Mouse (Mus musculus) thymus, adult 2 months (tissue): ENCODE measurements around the gene Igdcc3. TPM values are rescaled to one million over a fixed set of nuclear protein-coding genes. Genes with fewer than 3 reads are reported as not detected.

Experiments
- DNase-seq: peaks from one replicate; pipeline ENCODE4 v3.0.0; 2021
- H3K27ac ChIP-seq: fragments of 200-500 bp; 2 replicates; pipeline ENCODE4 v1.5.1; 2012; ENCODE audit warnings: low read length, control low read depth; ENCODE audit not compliant: control insufficient read depth, insufficient read depth
- H3K27me3 ChIP-seq: fragments of 200-500 bp; 2 replicates; pipeline ENCODE4 v1.6.1; 2012; ENCODE audit warnings: mild to moderate bottlenecking, low read length, moderate library complexity, mixed read lengths; ENCODE audit not compliant: control insufficient read depth, insufficient read depth
- H3K36me3 ChIP-seq: fragments of 200-500 bp; 2 replicates; pipeline ENCODE4 v1.6.1; 2012; ENCODE audit warnings: mild to moderate bottlenecking, low read length, moderate library complexity; ENCODE audit not compliant: control insufficient read depth, insufficient read depth
- H3K4me1 ChIP-seq: fragments of 200-500 bp; replicated peaks from 2 replicates; pipeline ENCODE4 v1.6.1; 2012; ENCODE audit warnings: low read length; ENCODE audit not compliant: control insufficient read depth, insufficient read depth
- H3K4me3 ChIP-seq: fragments of 200-500 bp; 2 replicates; pipeline ENCODE4 v1.5.1; 2012; ENCODE audit warnings: mild to moderate bottlenecking, low read length, control low read depth, moderate library complexity; ENCODE audit not compliant: control insufficient read depth, insufficient read depth
- CTCF ChIP-seq: fragments of 200-500 bp; IDR thresholded peaks from 2 replicates; pipeline ENCODE4 v1.5.1; 2012; ENCODE audit warnings: mild to moderate bottlenecking, control low read depth, low read length, moderate library complexity, borderline replicate concordance; ENCODE audit not compliant: control insufficient read depth, poor library complexity, insufficient read depth; ENCODE audit errors: extremely low read depth
- POLR2A ChIP-seq: fragments of 200-500 bp; IDR thresholded peaks from 2 replicates; pipeline ENCODE4 v1.6.1; 2012; ENCODE audit warnings: mild to moderate bottlenecking, low read length, control low read depth, moderate library complexity; ENCODE audit not compliant: control insufficient read depth, poor library complexity, insufficient read depth; ENCODE audit errors: extremely low read depth
- WGBS: fragments of 180-500 bp; shearing (Covaris S2); methylation state at CpG from one replicate; pipeline ENCODE4 v1.1.7; 2018; 5-methylcytosine and 5-hydroxymethylcytosine counted together
- polyA plus RNA-seq: library from polyadenylated mRNA; depleted of rRNA; stranded (reverse); fragments of >200 nt; gene quantifications from 2 replicates; pipeline ENCODE4 v1.2.3, GENCODE M21; 2012

Igdcc3 gene
- polyA plus RNA-seq, 1 experiment: 0.07 TPM

GRCm38 (mm10) chr9:65106821-65107220, 34.2 kb upstream of the Igdcc3 start:
- Histone ChIP-seq H3K27ac (no peak overlapping the region), H3K27me3 (no peaks in the 10 kb centered on the region; the same call in 1 of the 2 replicates), H3K36me3 (no peaks in the 10 kb centered on the region), H3K4me1 (no peaks in the 10 kb centered on the region), H3K4me3 (no peak overlapping the region)
- no peak for DNase-seq
- TF ChIP-seq CTCF (no peak), POLR2A (no peak)
- 89% methylated on average over 4 of the region's 4 CpGs for WGBS

- WGBS: 96% methylated on average over 1 of the region's 1 CpGs
Observed at GRCm38 (mm10) chr9:65107893-65108292, 33.1 kb upstream of the Igdcc3 start.

GRCm38 (mm10) chr9:65109132-65110072, 31.6 kb upstream of the Igdcc3 start:
- Histone ChIP-seq H3K4me1 (no peaks in the 10 kb centered on the region), H3K36me3 (no peaks in the 10 kb centered on the region), H3K27me3 (no peaks in the 10 kb centered on the region; the same call in 1 of the 2 replicates), H3K4me3 (no peak overlapping the region), H3K27ac (no peak overlapping the region)
- no peak for DNase-seq
- TF ChIP-seq CTCF (no peak), POLR2A (no peak)
- 55% methylated on average over 24 of the region's 24 CpGs for WGBS

More at GRCm38 (mm10) chr9:65107893-65108292, 33.1 kb upstream of the Igdcc3 start:
- no peaks in the 10 kb centered on the region for H3K36me3 ChIP-seq
- no peak overlapping the region for H3K4me3 ChIP-seq
- TF ChIP-seq POLR2A: no peak
- TF ChIP-seq CTCF: no peak
- no peak overlapping the region for H3K27ac ChIP-seq
- no peak for DNase-seq
- no peaks in the 10 kb centered on the region for H3K4me1 ChIP-seq
- H3K27me3 ChIP-seq: no peaks in the 10 kb centered on the region; the same call in 1 of the 2 replicates

- 96% methylated on average over 5 of the region's 5 CpGs for WGBS
- no peak for DNase-seq
- TF ChIP-seq POLR2A (no peak), CTCF (no peak)
- H3K4me1 ChIP-seq: no peaks in the 10 kb centered on the region
- no peaks in the 10 kb centered on the region for H3K36me3 ChIP-seq
- H3K4me3 ChIP-seq: no peak overlapping the region
- no peak overlapping the region for H3K27ac ChIP-seq
- no peaks in the 10 kb centered on the region; the same call in 1 of the 2 replicates for H3K27me3 ChIP-seq
Observed at GRCm38 (mm10) chr9:65111698-65112097, 29.3 kb upstream of the Igdcc3 start.

- Histone ChIP-seq H3K36me3 (no peaks in the 10 kb centered on the region), H3K27me3 (no peaks in the 10 kb centered on the region; the same call in 1 of the 2 replicates), H3K4me1 (no peaks in the 10 kb centered on the region), H3K27ac (no peak overlapping the region), H3K4me3 (no peak overlapping the region)
- 88% methylated on average over 2 of the region's 2 CpGs for WGBS
- no peak for DNase-seq
- TF ChIP-seq POLR2A (no peak), CTCF (no peak)
Observed at GRCm38 (mm10) chr9:65113694-65114093, 27.3 kb upstream of the Igdcc3 start.

GRCm38 (mm10) chr9:65115891-65116290, 25.1 kb upstream of the Igdcc3 start:
- Histone ChIP-seq H3K36me3 (no peaks in the 10 kb centered on the region), H3K27ac (no peak overlapping the region), H3K4me1 (no peaks in the 10 kb centered on the region), H3K27me3 (no peaks in the 10 kb centered on the region), H3K4me3 (no peak overlapping the region)
- no peak for TF ChIP-seq POLR2A
- no peak for TF ChIP-seq CTCF
- no peak for DNase-seq
- 97% methylated on average over 2 of the region's 2 CpGs for WGBS

- Histone ChIP-seq H3K27me3 (no peaks in the 10 kb centered on the region), H3K4me1 (no peaks in the 10 kb centered on the region), H3K36me3 (no peaks in the 10 kb centered on the region)
Observed at GRCm38 (mm10) chr9:65117516-65117915, 23.5 kb upstream of the Igdcc3 start.

More at GRCm38 (mm10) chr9:65117516-65117915, 23.5 kb upstream of the Igdcc3 start:
- Histone ChIP-seq H3K4me3 (no peak overlapping the region), H3K27ac (no peak overlapping the region)
- WGBS: 71% methylated on average over 2 of the region's 2 CpGs
- no peak for TF ChIP-seq POLR2A
- no peak for TF ChIP-seq CTCF
- DNase-seq: no peak
